Mouse (Mus musculus) MEL (cell line): ENCODE data around the gene Ddx42. TPM values are rescaled to one million over a fixed set of nuclear protein-coding genes. Genes with fewer than 3 reads are reported as not detected.

ENCODE experiments used
- DNase-seq: peaks from one replicate; pipeline ENCODE4 v3.0.0; 2011; ENCODE audit warnings: low read depth, low spot score
- H3K27ac ChIP-seq: 2 replicates; pipeline ENCODE4 v1.5.1; 2012; ENCODE audit warnings: low read depth, mild to moderate bottlenecking, control low read depth, low read length, moderate library complexity; ENCODE audit not compliant: control insufficient read depth
- H3K27me3 ChIP-seq, 2 experiments: fragments of 150-350 bp in 1 of 2; sonication (generic) in 1 of 2; 2 replicates each; pipeline ENCODE4 v1.6.1; 2012; ENCODE audit warnings: low read length in 2 of 2, mild to moderate bottlenecking in 2 of 2, improper control_type of control experiment in 1 of 2, moderate library complexity in 1 of 2; ENCODE audit not compliant: insufficient read depth in 2 of 2, control insufficient read depth in 1 of 2
- H3K36me3 ChIP-seq, 2 experiments: 2 replicates each; pipeline ENCODE4 v1.6.1; 2012 to 2014; ENCODE audit warnings: low read length in 2 of 2, improper control_type of control experiment in 1 of 2, inconsistent platforms in 1 of 2, mild to moderate bottlenecking in 1 of 2; ENCODE audit not compliant: insufficient read depth in 2 of 2, control insufficient read depth in 1 of 2
- H3K4me1 ChIP-seq, 2 experiments: fragments of 150-350 bp in 1 of 2; sonication (generic) in 1 of 2; 2 replicates each; pipeline ENCODE4 v1.6.1; 2012; ENCODE audit warnings: low read length in 2 of 2, improper control_type of control experiment in 1 of 2, mild to moderate bottlenecking in 1 of 2; ENCODE audit not compliant: insufficient read depth in 2 of 2, control insufficient read depth in 1 of 2
- H3K4me3 ChIP-seq, 2 experiments: fragments of 150-350 bp in 1 of 2; sonication (generic) in 1 of 2; 2 replicates each; pipeline ENCODE4 v1.5.1; 2012; ENCODE audit warnings: low read depth in 2 of 2, low read length in 2 of 2, mild to moderate bottlenecking in 2 of 2, moderate library complexity in 2 of 2, control low read depth in 1 of 2, improper control_type of control experiment in 1 of 2; ENCODE audit not compliant: control insufficient read depth in 1 of 2, insufficient read depth in 1 of 2
- H3K79me2 ChIP-seq: 2 replicates; pipeline ENCODE4 v1.6.1; 2012; ENCODE audit warnings: mild to moderate bottlenecking, low read length, moderate library complexity; ENCODE audit not compliant: control insufficient read depth, poor library complexity, insufficient read depth
- H3K9ac ChIP-seq: 2 replicates; pipeline ENCODE4 v1.6.1; 2012; ENCODE audit warnings: low read depth, mild to moderate bottlenecking, control low read depth, low read length, moderate library complexity; ENCODE audit not compliant: control insufficient read depth, poor library complexity, severe bottlenecking
- H3K9me3 ChIP-seq: fragments of 150-350 bp; sonication (generic); replicated peaks from 2 replicates; pipeline ENCODE4 v1.6.1; 2012; ENCODE audit warnings: mild to moderate bottlenecking, low read length, improper control_type of control experiment, moderate library complexity; ENCODE audit not compliant: insufficient read depth
- CHD2 ChIP-seq: IDR thresholded peaks from 2 replicates; pipeline ENCODE4 v1.6.1; 2011; ENCODE audit warnings: low read length, improper control_type of control experiment
- CTCF ChIP-seq, 3 experiments: IDR thresholded peaks in 2 of 3; conservative IDR thresholded peaks in 1 of 3; 2 replicates each; pipeline ENCODE4 v1.5.1; 2011 to 2012; ENCODE audit warnings: low read length in 3 of 3, low read depth in 2 of 3, mild to moderate bottlenecking in 2 of 3, improper control_type of control experiment in 1 of 3, inconsistent platforms in 1 of 3, mixed read lengths in 1 of 3, moderate library complexity in 1 of 3; ENCODE audit not compliant: control insufficient read depth in 1 of 3, insufficient read depth in 1 of 3, poor library complexity in 1 of 3, severe bottlenecking in 1 of 3
- EP300 ChIP-seq, 2 experiments: IDR thresholded peaks; 2 replicates each; pipeline ENCODE4 v1.6.1; 2011; ENCODE audit warnings: improper control_type of control experiment in 2 of 2, low read length in 2 of 2, low read depth in 1 of 2, mild to moderate bottlenecking in 1 of 2
- GABPA ChIP-seq: IDR thresholded peaks from 2 replicates; pipeline ENCODE4 v1.6.1; 2012; ENCODE audit warnings: low read depth, mild to moderate bottlenecking, inconsistent platforms, low read length, improper control_type of control experiment, moderate library complexity
- GATA1 ChIP-seq: IDR thresholded peaks from 2 replicates; pipeline ENCODE4 v1.6.1; 2011; ENCODE audit warnings: low read depth, low read length, improper control_type of control experiment
- HCFC1 ChIP-seq: IDR thresholded peaks from 2 replicates; pipeline ENCODE4 v1.6.1; 2012; ENCODE audit warnings: low read depth, mild to moderate bottlenecking, inconsistent platforms, low read length, improper control_type of control experiment, moderate library complexity
- JUND ChIP-seq: IDR thresholded peaks from 2 replicates; pipeline ENCODE4 v1.6.1; 2011; ENCODE audit warnings: low read depth, mild to moderate bottlenecking, improper control_type of control experiment, low read length
- MEF2A ChIP-seq: IDR thresholded peaks from 2 replicates; pipeline ENCODE4 v1.6.1; 2014; ENCODE audit warnings: low read depth, mild to moderate bottlenecking, inconsistent platforms, low read length, improper control_type of control experiment; ENCODE audit not compliant: poor library complexity, insufficient replicate concordance, severe bottlenecking; ENCODE audit errors: extremely low read depth
- MYB ChIP-seq: IDR thresholded peaks from 2 replicates; pipeline ENCODE4 v1.6.1; 2011; ENCODE audit warnings: mild to moderate bottlenecking, low read depth, low read length, improper control_type of control experiment
- NRF1 ChIP-seq: IDR thresholded peaks from 2 replicates; pipeline ENCODE4 v1.6.1; 2014; ENCODE audit warnings: low read depth, mild to moderate bottlenecking, inconsistent platforms, low read length, improper control_type of control experiment, moderate library complexity; ENCODE audit not compliant: poor library complexity, insufficient read depth, severe bottlenecking
- POLR2AphosphoS2 ChIP-seq: IDR thresholded peaks from 2 replicates; pipeline ENCODE4 v1.6.1; 2011; ENCODE audit warnings: low read length, improper control_type of control experiment
- POLR2AphosphoS5 ChIP-seq: IDR thresholded peaks from 2 replicates; pipeline ENCODE4 v1.6.1; 2012; ENCODE audit warnings: low read depth, borderline replicate concordance, mild to moderate bottlenecking, inconsistent platforms, low read length, moderate library complexity, mixed read lengths
- SIN3A ChIP-seq: IDR thresholded peaks from 2 replicates; pipeline ENCODE4 v1.6.1; 2012; ENCODE audit warnings: low read length, improper control_type of control experiment, inconsistent platforms
- SMC3 ChIP-seq: IDR thresholded peaks from 2 replicates; pipeline ENCODE4 v1.6.1; 2011; ENCODE audit warnings: low read depth, low read length, improper control_type of control experiment
- TBP ChIP-seq: IDR thresholded peaks from 2 replicates; pipeline ENCODE4 v1.8.0; 2011; ENCODE audit warnings: low read depth, low read length, improper control_type of control experiment
- TCF12 ChIP-seq: IDR thresholded peaks from 2 replicates; pipeline ENCODE4 v1.6.1; 2014; ENCODE audit warnings: low read depth, mild to moderate bottlenecking, inconsistent platforms, low read length, improper control_type of control experiment, moderate library complexity
- USF1 ChIP-seq: IDR thresholded peaks from 2 replicates; pipeline ENCODE4 v1.6.1; 2014; ENCODE audit warnings: low read depth, mild to moderate bottlenecking, inconsistent platforms, low read length, improper control_type of control experiment, moderate library complexity
- ZC3H11A ChIP-seq: IDR thresholded peaks from 2 replicates; pipeline ENCODE4 v1.6.1; 2012; ENCODE audit warnings: low read depth, mild to moderate bottlenecking, inconsistent platforms, low read length, improper control_type of control experiment
- ZMIZ1 ChIP-seq: IDR thresholded peaks from 2 replicates; pipeline ENCODE4 v1.6.1; 2012; ENCODE audit warnings: low read depth, mild to moderate bottlenecking, inconsistent platforms, low read length, improper control_type of control experiment, moderate library complexity
- ZNF384 ChIP-seq: IDR thresholded peaks from 2 replicates; pipeline ENCODE4 v1.6.1; 2012; ENCODE audit warnings: low read depth, mild to moderate bottlenecking, inconsistent platforms, low read length, improper control_type of control experiment
- polyA plus RNA-seq, 2 experiments: library from polyadenylated mRNA; stranded (reverse) in 1 of 2; unstranded in 1 of 2; fragments of >175 nt in 1 of 2; fragments of >200 nt in 1 of 2; gene quantifications; 2 replicates each; pipeline versions ENCODE4 v1.2.1 to v1.2.4; 2012; ENCODE audit warnings: low replicate concordance in 2 of 2, low read depth in 1 of 2; ENCODE audit not compliant: insufficient read length in 2 of 2, insufficient read depth in 1 of 2, missing spikeins in 1 of 2
- total RNA-seq: library from RNA; depleted of rRNA; stranded (reverse); fragments of 300-350 nt; gene quantifications from 2 replicates; pipeline ENCODE4 v1.2.3, GENCODE M21; 2012

The Ddx42 gene
- total and polyA plus RNA-seq, 3 experiments = 56.1 to 57.7 TPM; not detected in 1

- DNase-seq = no peak
- no peak overlapping the region for H3K27ac ChIP-seq
- no peaks in the 10 kb centered on the region for H3K9me3 ChIP-seq
- peaks cover 4 to 10% of the 10 kb centered on the region in 2 experiments; a peak in 3 of 4 replicates for H3K36me3 ChIP-seq
- H3K9ac ChIP-seq = no peak overlapping the region
- H3K4me3 ChIP-seq = no peak overlapping the region
- TF ChIP-seq HCFC1 (no peak), JUND (no peak), MYB (no peak), ZC3H11A (no peak), ZNF384 (no peak), GATA1 (no peak), NRF1 (no peak), ZMIZ1 (no peak), TCF12 (no peak), USF1 (no peak), MEF2A (no peak), EP300 (IDR thresholded peaks at IDR 0.05; ENCODE audit: low read depth in 1 of 2, low read length in 2 of 2) (no peak), CTCF (IDR thresholded peaks at IDR 0.05 in 2 of 3, conservative IDR thresholded peaks at IDR 0.05 in 1 of 3; ENCODE audit: control insufficient read depth in 1 of 3, insufficient read depth in 1 of 3, low read depth in 2 of 3, low read length in 3 of 3, poor library complexity in 1 of 3, severe bottlenecking in 1 of 3) (no peak), POLR2AphosphoS5 (no peak), CHD2 (no peak), GABPA (no peak)
- H3K4me1 ChIP-seq = peaks cover 4 to 10% of the 10 kb centered on the region in 2 experiments
- no peaks in the 10 kb centered on the region for H3K27me3 ChIP-seq
- no peaks in the 10 kb centered on the region; the same call in 1 of the 2 replicates for H3K79me2 ChIP-seq
Measured at GRCm38 (mm10) chr11:106187326-106187725, 29.4 kb upstream of the Ddx42 start.

GRCm38 (mm10) chr11:106191716-106192115 lies 25.0 kb upstream of the Ddx42 start:
- peak; percentile 74 for DNase-seq
- Histone ChIP-seq H3K79me2 (peaks cover 2% of the 10 kb centered on the region; the same call in 1 of the 2 replicates), H3K9ac (peak overlapping the region; percentile 82), H3K4me1 (peaks cover 4 to 12% of the 10 kb centered on the region in 2 experiments), H3K27ac (peak overlapping the region; percentile 84), H3K4me3 (peak overlapping the region; percentile 74 to 89), H3K27me3 (no peaks in the 10 kb centered on the region), H3K36me3 (peaks cover 0 to 16% of the 10 kb centered on the region in 2 experiments; a peak in 2 of 4 replicates), H3K9me3 (no peaks in the 10 kb centered on the region)
- no peak; the same call in 1 of the 2 replicates for TF ChIP-seq HCFC1
- peak; percentile 78 for TF ChIP-seq ZNF384
- TF ChIP-seq SMC3 = no peak
- TF ChIP-seq CTCF (IDR thresholded peaks at IDR 0.05 in 2 of 3, conservative IDR thresholded peaks at IDR 0.05 in 1 of 3; ENCODE audit: control insufficient read depth in 1 of 3, insufficient read depth in 1 of 3, low read depth in 2 of 3, low read length in 3 of 3, poor library complexity in 1 of 3, severe bottlenecking in 1 of 3) = no peak
- TF ChIP-seq TBP = 0 out of 2 replicates have a peak, but pooled peaks have one; percentile 22
- TF ChIP-seq POLR2AphosphoS2 = no peak
- TF ChIP-seq SIN3A = peak; percentile 3; the same call in 1 of the 2 replicates
